Mouse (Mus musculus): ENCODE results near the gene Stx12. TPM values are rescaled to one million over a fixed set of nuclear protein-coding genes. Genes with fewer than 3 reads are reported as not detected.
"Not testable (repeated sequence)": the region's sequence is repeated elsewhere in the genome, so short reads cannot be mapped to it uniquely, and the experiment has no call there.

Gene Stx12
- 56.3 and 62.5 TPM in 2 replicates for polyA plus RNA-seq (2014; fragmentation: Nextera tagmentation; extraction: Ambion mirVana)

- peak within 1 kb of the TSS; percentile 78 for H3K27ac ChIP-seq (ENCODE audit: low read depth, low read length)
- WGBS = under 1% methylated on average over 69 of the region's 72 CpGs
- peak within 1 kb of the TSS; percentile 93 for H3K9ac ChIP-seq (ENCODE audit: low read depth, low read length)
- ATAC-seq (ENCODE audit: low FRiP score, low TSS enrichment) = peak; percentile 91
- no peaks in the 10 kb centered on the region for H3K27me3 ChIP-seq (ENCODE audit: control insufficient read depth, insufficient read depth, low read length)
- peak within 1 kb of the TSS; percentile 91 for H3K4me2 ChIP-seq (replicated peaks; ENCODE audit: low read depth, low read length)
- H3K4me3 ChIP-seq (ENCODE audit: low read length) = peak within 1 kb of the TSS; percentile 84
- no peaks in the 10 kb centered on the region; the same call in 1 of the 2 replicates for H3K36me3 ChIP-seq (ENCODE audit: control insufficient read depth, insufficient read depth, low read length)
- H3K4me1 ChIP-seq (ENCODE audit: control insufficient read depth, insufficient read depth, low read length) = peaks cover 17% of the 10 kb centered on the region
- H3K9me3 ChIP-seq (ENCODE audit: control insufficient read depth, low read length) = no peaks in the 10 kb centered on the region
Observed at GRCm38 (mm10) chr4:132884064-132884843, at the start of gene Stx12. Gene Stx12 (minus strand): TSS chr4:132884509.

GRCm38 (mm10) chr4:132932752-132933404 is 48.6 kb upstream of the Stx12 start:
- H3K4me1 ChIP-seq (ENCODE audit: control insufficient read depth, insufficient read depth, low read length) = no peaks in the 10 kb centered on the region
- no peak overlapping the region for H3K9ac ChIP-seq (ENCODE audit: low read depth, low read length)
- no peak for ATAC-seq (ENCODE audit: low FRiP score, low TSS enrichment)
- H3K27ac ChIP-seq (ENCODE audit: low read depth, low read length) = no peak overlapping the region
- H3K4me2 ChIP-seq (replicated peaks; ENCODE audit: low read depth, low read length) = no peak overlapping the region
- H3K4me3 ChIP-seq (ENCODE audit: low read length) = no peak overlapping the region
- H3K36me3 ChIP-seq (ENCODE audit: control insufficient read depth, insufficient read depth, low read length) = no peaks in the 10 kb centered on the region
- no peaks in the 10 kb centered on the region for H3K27me3 ChIP-seq (ENCODE audit: control insufficient read depth, insufficient read depth, low read length)
- 81% methylated on average over 4 of the region's 4 CpGs for WGBS
- no peaks in the 10 kb centered on the region for H3K9me3 ChIP-seq (ENCODE audit: control insufficient read depth, low read length)

DNA sequence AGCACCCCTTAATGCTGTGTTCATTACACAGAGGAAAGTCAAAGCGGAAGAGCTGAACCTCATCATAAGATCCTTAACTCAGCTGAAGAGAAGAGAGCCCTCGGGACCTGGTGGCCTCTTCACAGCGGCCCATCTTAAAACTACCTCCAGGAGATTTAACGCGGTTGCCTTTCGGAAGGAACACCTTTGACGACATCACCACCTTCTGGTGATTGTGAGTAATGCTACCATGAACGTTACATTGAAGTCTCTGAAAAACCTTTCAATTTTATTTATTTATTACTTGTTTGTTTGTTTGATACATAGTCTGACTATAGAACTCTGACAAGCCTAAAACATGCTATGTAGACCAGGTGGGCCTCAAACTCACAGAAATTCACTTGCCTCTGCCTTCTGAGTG is 46.5 kb upstream of the Stx12 start:
- no peak for ATAC-seq (ENCODE audit: low FRiP score, low TSS enrichment)
- H3K9ac ChIP-seq (ENCODE audit: low read depth, low read length) = no peak overlapping the region
- WGBS = 10% methylated on average over 8 of the region's 8 CpGs
- H3K36me3 ChIP-seq (ENCODE audit: control insufficient read depth, insufficient read depth, low read length) = no peaks in the 10 kb centered on the region
- no peaks in the 10 kb centered on the region for H3K27me3 ChIP-seq (ENCODE audit: control insufficient read depth, insufficient read depth, low read length)
- H3K27ac ChIP-seq (ENCODE audit: low read depth, low read length) = no peak overlapping the region
- no peaks in the 10 kb centered on the region for H3K4me1 ChIP-seq (ENCODE audit: control insufficient read depth, insufficient read depth, low read length)
- H3K9me3 ChIP-seq (ENCODE audit: control insufficient read depth, low read length) = no peaks in the 10 kb centered on the region
- H3K4me3 ChIP-seq (ENCODE audit: low read length) = no peak overlapping the region
- H3K4me2 ChIP-seq (replicated peaks; ENCODE audit: low read depth, low read length) = no peak overlapping the region

DNA sequence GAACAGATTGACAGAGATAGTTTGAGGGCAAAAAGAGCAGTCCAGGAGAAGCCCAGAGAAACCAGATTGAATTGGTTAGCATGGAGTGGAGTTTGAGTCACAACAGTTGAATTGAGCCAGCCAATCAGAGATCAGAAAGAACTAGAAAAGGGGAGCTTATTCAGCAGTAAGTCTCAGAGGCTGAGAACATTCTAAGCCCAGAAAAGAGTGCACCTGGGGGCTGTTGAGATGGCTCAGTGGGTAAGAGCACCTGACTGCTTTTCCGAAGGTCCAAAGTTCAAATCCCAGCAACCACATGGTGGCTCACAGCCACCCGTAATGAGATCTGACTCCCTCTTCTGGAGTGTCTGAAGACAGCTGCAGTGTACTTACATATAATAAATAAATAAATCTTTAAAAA is 42.2 kb upstream of the Stx12 start:
- WGBS = 67% methylated on average over 2 of the region's 2 CpGs
- not testable (repeated sequence) for H3K36me3 ChIP-seq (ENCODE audit: control insufficient read depth, insufficient read depth, low read length); H3K27ac ChIP-seq (ENCODE audit: low read depth, low read length); H3K27me3 ChIP-seq (ENCODE audit: control insufficient read depth, insufficient read depth, low read length); H3K4me2 ChIP-seq (replicated peaks; ENCODE audit: low read depth, low read length); H3K9ac ChIP-seq (ENCODE audit: low read depth, low read length); ATAC-seq (ENCODE audit: low FRiP score, low TSS enrichment); H3K4me3 ChIP-seq (ENCODE audit: low read length); H3K9me3 ChIP-seq (ENCODE audit: control insufficient read depth, low read length); H3K4me1 ChIP-seq (ENCODE audit: control insufficient read depth, insufficient read depth, low read length)

DNA sequence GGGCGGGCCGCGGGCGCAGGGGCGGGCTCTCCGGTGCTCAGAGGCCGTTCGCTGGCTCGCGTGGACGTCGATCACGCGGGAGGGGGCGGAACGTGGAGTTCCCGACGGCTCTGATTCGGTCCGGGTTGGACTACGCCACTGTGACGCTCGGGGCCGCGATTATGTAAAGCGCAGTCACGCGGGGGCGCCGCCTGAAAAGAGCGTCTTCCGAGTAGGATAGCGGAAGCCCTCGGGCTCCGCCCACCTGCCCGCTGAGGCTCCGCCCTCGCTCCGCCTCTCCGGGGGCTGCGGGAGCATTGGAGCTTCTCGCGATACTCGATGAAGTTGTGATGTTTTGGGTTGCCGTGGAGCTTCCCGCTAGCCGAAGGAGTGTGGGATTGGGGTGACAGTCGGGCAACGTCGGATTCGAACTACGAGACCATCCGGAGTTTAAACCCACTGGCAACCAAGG is 38.3 kb upstream of the Stx12 start, which contains the start of gene Fam76a:
Gene Fam76a, minus strand, starts transcription at position 1 of the 451 bp plus-strand sequence.
- Histone ChIP-seq H3K4me2 (replicated peaks; ENCODE audit: low read depth, low read length) (peak within 1 kb of the TSS; percentile 91), H3K36me3 (ENCODE audit: control insufficient read depth, insufficient read depth, low read length) (peaks cover 6% of the 10 kb centered on the region; the same call in 1 of the 2 replicates), H3K9me3 (ENCODE audit: control insufficient read depth, low read length) (no peaks in the 10 kb centered on the region), H3K9ac (ENCODE audit: low read depth, low read length) (peak within 1 kb of the TSS; percentile 88), H3K4me1 (ENCODE audit: control insufficient read depth, insufficient read depth, low read length) (peaks cover 14% of the 10 kb centered on the region), H3K27me3 (ENCODE audit: control insufficient read depth, insufficient read depth, low read length) (no peaks in the 10 kb centered on the region), H3K27ac (ENCODE audit: low read depth, low read length) (peak within 1 kb of the TSS; percentile 65), H3K4me3 (ENCODE audit: low read length) (peak within 1 kb of the TSS; percentile 97)
- under 1% methylated on average over 50 of the region's 53 CpGs for WGBS
- ATAC-seq (ENCODE audit: low FRiP score, low TSS enrichment) = peak; percentile 97

GRCm38 (mm10) chr4:132922061-132922530 is 37.8 kb upstream of the Stx12 start:
- Histone ChIP-seq H3K4me2 (replicated peaks; ENCODE audit: low read depth, low read length) (peak overlapping the region; percentile 73), H3K27ac (ENCODE audit: low read depth, low read length) (peak overlapping the region; percentile 65; the same call in 1 of the 2 replicates), H3K9me3 (ENCODE audit: control insufficient read depth, low read length) (no peaks in the 10 kb centered on the region), H3K36me3 (ENCODE audit: control insufficient read depth, insufficient read depth, low read length) (peaks cover 11% of the 10 kb centered on the region; the same call in 1 of the 2 replicates), H3K9ac (ENCODE audit: low read depth, low read length) (peak overlapping the region; percentile 88), H3K4me3 (ENCODE audit: low read length) (peak overlapping the region; percentile 97), H3K27me3 (ENCODE audit: control insufficient read depth, insufficient read depth, low read length) (no peaks in the 10 kb centered on the region), H3K4me1 (ENCODE audit: control insufficient read depth, insufficient read depth, low read length) (peaks cover 14% of the 10 kb centered on the region)
- peak; percentile 64 for ATAC-seq (ENCODE audit: low FRiP score, low TSS enrichment)
- 1% methylated on average over 34 of the region's 50 CpGs for WGBS

DNA sequence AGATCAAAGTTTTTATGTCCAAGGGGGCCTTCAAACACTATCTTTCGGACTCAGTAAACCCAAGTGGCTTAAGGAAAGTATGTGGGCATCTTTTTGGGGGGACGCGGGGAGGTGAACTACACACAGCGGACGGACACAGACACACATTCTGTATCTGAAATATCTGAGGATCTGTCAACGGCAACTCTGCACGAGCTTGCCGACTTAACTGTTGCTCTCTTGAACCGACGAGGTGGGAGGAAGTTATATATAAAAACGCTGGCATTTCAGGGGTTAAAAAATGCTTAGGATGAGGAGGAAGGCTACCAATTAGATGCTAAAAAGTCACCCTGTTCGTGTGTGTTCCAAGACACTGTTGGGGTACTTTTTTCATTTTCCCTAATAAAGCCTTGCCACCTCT is 37.2 kb upstream of the Stx12 start:
- Histone ChIP-seq H3K9ac (ENCODE audit: low read depth, low read length) (peak overlapping the region; percentile 88), H3K27ac (ENCODE audit: low read depth, low read length) (no peak overlapping the region), H3K36me3 (ENCODE audit: control insufficient read depth, insufficient read depth, low read length) (peaks cover 14% of the 10 kb centered on the region; the same call in 1 of the 2 replicates), H3K9me3 (ENCODE audit: control insufficient read depth, low read length) (no peaks in the 10 kb centered on the region), H3K4me2 (replicated peaks; ENCODE audit: low read depth, low read length) (peak overlapping the region; percentile 73), H3K4me3 (ENCODE audit: low read length) (peak overlapping the region; percentile 97), H3K27me3 (ENCODE audit: control insufficient read depth, insufficient read depth, low read length) (no peaks in the 10 kb centered on the region), H3K4me1 (ENCODE audit: control insufficient read depth, insufficient read depth, low read length) (peaks cover 14% of the 10 kb centered on the region)
- ATAC-seq (ENCODE audit: low FRiP score, low TSS enrichment) = no peak
- 41% methylated on average over 12 of the region's 12 CpGs for WGBS

GRCm38 (mm10) chr4:132920171-132920570 is 35.9 kb upstream of the Stx12 start:
- 93% methylated on average over 4 of the region's 4 CpGs for WGBS
- Histone ChIP-seq H3K36me3 (ENCODE audit: control insufficient read depth, insufficient read depth, low read length) (peaks cover 14% of the 10 kb centered on the region), H3K4me2 (replicated peaks; ENCODE audit: low read depth, low read length) (no peak overlapping the region), H3K9me3 (ENCODE audit: control insufficient read depth, low read length) (no peaks in the 10 kb centered on the region), H3K27me3 (ENCODE audit: control insufficient read depth, insufficient read depth, low read length) (no peaks in the 10 kb centered on the region), H3K9ac (ENCODE audit: low read depth, low read length) (no peak overlapping the region), H3K27ac (ENCODE audit: low read depth, low read length) (no peak overlapping the region), H3K4me1 (ENCODE audit: control insufficient read depth, insufficient read depth, low read length) (peaks cover 14% of the 10 kb centered on the region), H3K4me3 (ENCODE audit: low read length) (no peak overlapping the region)
- ATAC-seq (ENCODE audit: low FRiP score, low TSS enrichment) = no peak

DNA sequence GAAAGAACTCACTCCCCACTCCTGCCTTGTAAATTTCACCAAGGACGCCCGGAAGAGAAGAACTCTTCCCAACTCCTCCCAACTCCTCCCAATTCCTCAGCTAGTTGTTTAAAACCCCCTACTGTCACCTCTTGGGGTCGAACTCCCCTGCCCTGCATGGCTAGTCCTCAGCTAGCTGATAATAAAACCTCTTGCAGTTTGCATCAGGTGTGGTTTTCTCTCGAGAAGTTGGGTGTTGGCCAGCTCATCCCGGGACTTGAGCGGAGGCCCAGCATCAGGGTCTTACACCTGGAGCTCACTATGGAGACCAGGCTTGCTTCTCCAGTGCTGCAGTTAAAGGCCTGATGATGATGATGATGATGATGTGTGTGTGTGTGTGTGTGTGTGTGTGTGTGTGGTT is 34.2 kb upstream of the Stx12 start:
- not testable (repeated sequence) for H3K27me3 ChIP-seq (ENCODE audit: control insufficient read depth, insufficient read depth, low read length); ATAC-seq (ENCODE audit: low FRiP score, low TSS enrichment); H3K4me2 ChIP-seq (replicated peaks; ENCODE audit: low read depth, low read length); H3K4me3 ChIP-seq (ENCODE audit: low read length); H3K9ac ChIP-seq (ENCODE audit: low read depth, low read length); H3K9me3 ChIP-seq (ENCODE audit: control insufficient read depth, low read length); H3K27ac ChIP-seq (ENCODE audit: low read depth, low read length)
- peaks cover 14% of the 10 kb centered on the region for H3K4me1 ChIP-seq (ENCODE audit: control insufficient read depth, insufficient read depth, low read length)
- 78% methylated on average over 6 of the region's 6 CpGs for WGBS
- H3K36me3 ChIP-seq (ENCODE audit: control insufficient read depth, insufficient read depth, low read length) = peaks cover 24% of the 10 kb centered on the region
